8 mouse cellular contexts compared by ENCODE assay signal in the genomic region with DNA sequence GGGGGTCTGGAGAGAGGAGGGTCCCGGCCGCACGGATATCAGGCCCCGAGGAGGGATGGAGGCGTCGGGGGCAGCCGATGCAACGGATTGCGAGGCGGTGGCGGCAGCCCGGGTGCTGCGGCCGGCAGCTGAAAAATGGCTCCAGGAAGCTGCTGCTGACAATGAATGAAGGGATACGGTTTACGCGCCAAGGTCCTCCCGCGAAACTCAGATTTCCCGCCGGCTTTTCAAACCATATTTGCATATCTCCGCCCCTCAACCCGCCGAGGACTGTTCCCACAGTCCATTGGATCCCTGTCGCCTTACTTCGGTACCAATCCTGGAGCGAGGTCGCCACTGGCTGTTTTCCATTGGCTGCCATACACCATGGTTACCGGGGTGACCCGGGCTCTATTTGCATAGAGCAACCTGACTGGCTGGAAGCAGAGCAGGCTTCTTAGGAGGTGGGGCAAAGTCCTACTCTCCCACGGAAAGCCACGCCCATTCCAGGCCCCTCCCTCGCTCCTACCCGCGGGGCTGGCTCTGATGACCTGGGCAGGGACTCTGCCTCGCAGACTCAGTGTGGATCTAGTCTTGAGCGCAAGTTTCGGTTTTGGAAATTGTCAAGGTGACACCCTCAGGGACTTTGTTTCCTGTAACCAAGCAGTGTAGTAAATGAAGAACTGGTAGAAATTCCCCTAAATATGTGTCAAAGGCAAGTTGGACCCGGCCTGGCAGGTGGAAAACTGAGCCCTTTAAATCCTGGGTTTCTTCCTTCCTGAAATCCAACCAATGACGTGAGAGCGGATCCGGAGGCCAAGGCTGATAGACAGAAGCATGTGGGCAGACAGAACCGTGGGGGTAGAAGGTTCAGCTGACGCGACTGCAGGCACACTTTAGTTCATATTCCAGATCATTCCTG. TPM values are rescaled to one million over a fixed set of nuclear protein-coding genes. Genes with fewer than 3 reads are reported as not detected.
A peak's percentile ranks its signal among the peaks of the same experiment; 100 is the strongest.
DNase-seq lines count a peak whose midpoint lies in the region; ATAC-seq and TF ChIP-seq lines count a peak whose summit lies in the region.

A gene (minus strand): TSS at position 209 of the 901 bp plus-strand sequence.

- TF ChIP-seq CTCF in cortical plate, adult 2 months (IDR thresholded peaks at IDR 0.05; ENCODE audit: extremely low read depth, insufficient read depth, low read length) = no peak

- no peaks in the 10 kb centered on the region for H3K4me1 ChIP-seq in cortical plate, adult 2 months (ENCODE audit: control insufficient read depth, insufficient read depth, low read length)
- H3K4me1 ChIP-seq in megakaryocyte, embryonic 14.5 days = peaks cover 43% of the 10 kb centered on the region

- peak within 1 kb of the TSS; percentile 84 for H3K4me3 ChIP-seq in cortical plate, adult 2 months (ENCODE audit: insufficient read depth, low read length)
- H3K4me3 ChIP-seq in megakaryocyte, embryonic 14.5 days (replicated peaks) = peak within 1 kb of the TSS; percentile 95

- ATAC-seq in activated CD4-positive, CD25-positive, alpha-beta regulatory T cell, adult 4 months = peak; percentile 87

- peaks cover 7% of the 10 kb centered on the region for H3K27me3 ChIP-seq in megakaryocyte, embryonic 14.5 days (replicated peaks)

- H3K36me3 ChIP-seq in megakaryocyte, embryonic 14.5 days (replicated peaks; ENCODE audit: low read length) = no peaks in the 10 kb centered on the region

- peak; percentile 99 to 100 for DNase-seq in gastrocnemius, adult 8-10 months (ENCODE audit: low spot score in 2 of 2)
- peak; percentile 96 for DNase-seq in hindlimb bud, embryonic 11.5 days (ENCODE audit: extremely low spot score, low read depth, low spot score)
- peak; percentile 96 to 100 for DNase-seq in left cerebral cortex, adult 8-10 months (ENCODE audit: low spot score in 2 of 2)
- DNase-seq in right cerebral cortex, postnatal 10 days (ENCODE audit: low spot score in 2 of 2) = peak; percentile 99 to 100
- DNase-seq in urinary bladder, postnatal 25 days (ENCODE audit: low spot score) = peak; percentile 95

- TF ChIP-seq POLR2A in cortical plate, adult 2 months (IDR thresholded peaks at IDR 0.05; ENCODE audit: extremely low read depth, insufficient read depth, low read length) = peak; percentile 57; the same call in 1 of the 2 replicates

- H3K27ac ChIP-seq in cortical plate, adult 2 months (ENCODE audit: insufficient read depth, low read length) = 0 out of 2 replicates have a peak within 1 kb of the TSS, but pooled peaks have one; percentile 20

- H3K9me3 ChIP-seq in megakaryocyte, embryonic 14.5 days = no peaks in the 10 kb centered on the region

RNA-seq across cellular contexts. Expression of the gene that starts here (rescaled TPM):
- 1 to 10 TPM; 4.0 to 5.1 TPM for polyA plus RNA-seq in activated CD4-positive, CD25-positive, alpha-beta regulatory T cell, adult 4 months (2017; shearing (Covaris generic))
- 14.2 and 15.6 TPM in 2 replicates for polyA plus RNA-seq in cortical plate, adult 2 months (2012; rRNA removed)
- 10 to 100 TPM; 11.1 to 16.3 (median 12.9) TPM for total RNA-seq in gastrocnemius, adult 8-10 months (2022)
- 10 to 100 TPM; 18.5 to 21.3 (median 20.4) TPM for total RNA-seq in left cerebral cortex, adult 8-10 months (2022)
- 4.0 and 5.2 TPM in 2 replicates for polyA plus RNA-seq in megakaryocyte, embryonic 14.5 days (2012; ENCODE audit: insufficient read depth, low replicate concordance)

Comparison
In these comparisons a context has a peak if more than half of its experiments do, and no peak if none do; other contexts are left out.
1. Peak in every context shown above with its lines: DNase-seq, ATAC-seq, H3K4me3 ChIP-seq and H3K27ac ChIP-seq.